Mouse (Mus musculus) stomach, postnatal 0 days (tissue): ENCODE measurements around the gene Ptov1. TPM values are rescaled to one million over a fixed set of nuclear protein-coding genes. Genes with fewer than 3 reads are reported as not detected.

Experiments used
- ATAC-seq: fragments of 200-750 bp; cut with Nextera tagmentation; 2 replicates; pipeline ENCODE4 v1.8.0; 2017; ENCODE audit not compliant: low FRiP score, low TSS enrichment
- DNase-seq: peaks from one replicate; pipeline ENCODE4 v3.0.0-alpha.2; 2016; ENCODE audit warnings: low spot score
- H3K27ac ChIP-seq: fragments of 300-500 bp; sonication (generic); replicated peaks from 2 replicates; pipeline ENCODE4 v1.5.1; 2014; ENCODE audit warnings: mild to moderate bottlenecking, control low read depth
- H3K27me3 ChIP-seq: fragments of 300-500 bp; sonication (generic); 2 replicates; pipeline ENCODE4 v1.6.1; 2014; ENCODE audit warnings: low read length; ENCODE audit not compliant: control insufficient read depth, insufficient read depth
- H3K36me3 ChIP-seq: fragments of 300-500 bp; sonication (generic); 2 replicates; pipeline ENCODE4 v1.6.1; 2014; ENCODE audit warnings: low read length, mixed read lengths; ENCODE audit not compliant: control insufficient read depth, insufficient read depth
- H3K4me1 ChIP-seq: fragments of 300-500 bp; sonication (generic); replicated peaks from 2 replicates; pipeline ENCODE4 v1.6.1; 2014; ENCODE audit warnings: antibody characterized with exemption; ENCODE audit not compliant: control insufficient read depth, insufficient read depth
- H3K4me2 ChIP-seq: fragments of 300-500 bp; sonication (generic); replicated peaks from 2 replicates; pipeline ENCODE4 v1.6.1; 2014; ENCODE audit warnings: low read depth, mild to moderate bottlenecking, control low read depth, moderate library complexity
- H3K4me3 ChIP-seq: fragments of 300-500 bp; sonication (generic); 2 replicates; pipeline ENCODE4 v1.5.1; 2014; ENCODE audit warnings: low read depth, low read length, control low read depth
- H3K9ac ChIP-seq: fragments of 300-500 bp; sonication (generic); 2 replicates; pipeline ENCODE4 v1.6.1; 2014; ENCODE audit warnings: mild to moderate bottlenecking, low read length, control low read depth, mixed read lengths
- H3K9me3 ChIP-seq: fragments of 300-500 bp; sonication (generic); 2 replicates; pipeline ENCODE4 v1.6.1; 2016; ENCODE audit warnings: low read length; ENCODE audit not compliant: control insufficient read depth
- CTCF ChIP-seq: IDR thresholded peaks from 2 replicates; pipeline ENCODE4 v1.5.1; 2016; ENCODE audit warnings: antibody characterized with exemption, low read depth, mild to moderate bottlenecking, moderate library complexity
- EP300 ChIP-seq: optimal IDR thresholded peaks from 2 replicates; pipeline ENCODE3; 2016; ENCODE audit warnings: antibody characterized with exemption
- WGBS: fragments of 180-500 bp; shearing (Covaris S2); extraction: QIAGEN DNeasy Blood & Tissue Kit; methylation state at CpG from one replicate; pipeline ENCODE4 v1.1.7; 2014; 5-methylcytosine and 5-hydroxymethylcytosine counted together
- polyA plus RNA-seq: library from polyadenylated mRNA; unstranded; fragments of >200 nt; fragmentation: Nextera tagmentation; extraction: Ambion mirVana; gene quantifications from 2 replicates; pipeline ENCODE4 v1.2.1, GENCODE M21; 2015

Gene Ptov1
- polyA plus RNA-seq: 159 and 179 TPM in 2 replicates

- Histone ChIP-seq H3K27me3 (no peaks in the 10 kb centered on the region), H3K4me2 (peak within 1 kb of the TSS; percentile 75), H3K36me3 (no peaks in the 10 kb centered on the region; the same call in 1 of the 2 replicates), H3K4me1 (peaks cover 23% of the 10 kb centered on the region), H3K4me3 (peak within 1 kb of the TSS; percentile 98), H3K9ac (peak within 1 kb of the TSS; percentile 99), H3K27ac (peak within 1 kb of the TSS; percentile 100), H3K9me3 (no peaks in the 10 kb centered on the region)
- ATAC-seq (peak; percentile 91), DNase-seq (peak; percentile 95)
- 2% methylated on average over 29 of the region's 29 CpGs for WGBS
- TF ChIP-seq CTCF (peak; percentile 1; the same call in 1 of the 2 replicates), EP300 (peak; percentile 81)
These were observed at the start of gene Ptov1 for GRCm38 (mm10) chr7:44869697-44870528. Gene Ptov1 (minus strand): TSS chr7:44869788.

GRCm38 (mm10) chr7:44919127-44919526, 49.5 kb upstream of the Ptov1 start:
- no peak for ATAC-seq
- DNase-seq: no peak
- TF ChIP-seq EP300 (no peak), CTCF (no peak)

GRCm38 (mm10) chr7:44918219-44918618, 48.6 kb upstream of the Ptov1 start:
- no peak overlapping the region for H3K4me3 ChIP-seq
- H3K27me3 ChIP-seq: no peaks in the 10 kb centered on the region
- H3K4me2 ChIP-seq: no peak overlapping the region
- peaks cover 14% of the 10 kb centered on the region; the same call in 1 of the 2 replicates for H3K36me3 ChIP-seq
- DNase-seq: no peak
- H3K27ac ChIP-seq: peak overlapping the region; percentile 53
- TF ChIP-seq CTCF (no peak), EP300 (no peak)
- H3K4me1 ChIP-seq: no peaks in the 10 kb centered on the region
- 60% methylated on average over 3 of the region's 3 CpGs for WGBS
- no peaks in the 10 kb centered on the region for H3K9me3 ChIP-seq
- peak; percentile 39; the same call in 1 of the 2 replicates for ATAC-seq
- H3K9ac ChIP-seq: no peak overlapping the region

More at GRCm38 (mm10) chr7:44919127-44919526, 49.5 kb upstream of the Ptov1 start:
- Histone ChIP-seq H3K4me3 (no peak overlapping the region), H3K4me2 (no peak overlapping the region), H3K27me3 (no peaks in the 10 kb centered on the region), H3K9me3 (no peaks in the 10 kb centered on the region), H3K9ac (no peak overlapping the region), H3K4me1 (no peaks in the 10 kb centered on the region), H3K27ac (peak overlapping the region; percentile 18), H3K36me3 (peaks cover 14% of the 10 kb centered on the region; the same call in 1 of the 2 replicates)
- WGBS: 84% methylated on average over 5 of the region's 5 CpGs

GRCm38 (mm10) chr7:44916881-44917280, 47.3 kb upstream of the Ptov1 start:
- Histone ChIP-seq H3K36me3 (peaks cover 11% of the 10 kb centered on the region), H3K4me1 (no peaks in the 10 kb centered on the region), H3K9me3 (no peaks in the 10 kb centered on the region), H3K27me3 (no peaks in the 10 kb centered on the region), H3K9ac (no peak overlapping the region), H3K4me2 (no peak overlapping the region), H3K27ac (0 out of 2 replicates have a peak overlapping the region, but pooled peaks have one; percentile 18), H3K4me3 (no peak overlapping the region)
- DNase-seq (no peak), ATAC-seq (peak; percentile 36; the same call in 1 of the 2 replicates)
- WGBS: 78% methylated on average over 4 of the region's 4 CpGs
- no peak for TF ChIP-seq CTCF
- no peak for TF ChIP-seq EP300

- Histone ChIP-seq H3K27ac (no peak overlapping the region), H3K4me1 (no peaks in the 10 kb centered on the region), H3K4me2 (no peak overlapping the region), H3K4me3 (no peak overlapping the region), H3K27me3 (no peaks in the 10 kb centered on the region), H3K36me3 (peaks cover 9% of the 10 kb centered on the region), H3K9me3 (no peaks in the 10 kb centered on the region), H3K9ac (no peak overlapping the region)
- DNase-seq: no peak
- no peak for ATAC-seq
- 73% methylated on average over 6 of the region's 6 CpGs for WGBS
- no peak for TF ChIP-seq CTCF
These were observed 46.6 kb upstream of the Ptov1 start for GRCm38 (mm10) chr7:44916191-44916590.

- Histone ChIP-seq H3K4me1 (no peaks in the 10 kb centered on the region), H3K4me2 (no peak overlapping the region), H3K27me3 (no peaks in the 10 kb centered on the region), H3K9ac (no peak overlapping the region), H3K4me3 (no peak overlapping the region), H3K27ac (no peak overlapping the region), H3K9me3 (no peaks in the 10 kb centered on the region), H3K36me3 (peaks cover 9% of the 10 kb centered on the region)
- TF ChIP-seq EP300 (no peak), CTCF (no peak)
- ATAC-seq: no peak
- DNase-seq: no peak
- 93% methylated on average over 9 of the region's 9 CpGs for WGBS
These were observed 45.7 kb upstream of the Ptov1 start for GRCm38 (mm10) chr7:44915314-44915713.
